Mouse (Mus musculus): Measurements from ENCODE around the gene Zfp709. TPM values are rescaled to one million over a fixed set of nuclear protein-coding genes. Genes with fewer than 3 reads are reported as not detected.
A peak's percentile ranks its signal among the peaks of the same experiment; 100 is the strongest.
"Not testable (repeated sequence)": the region's sequence is repeated elsewhere in the genome, so short reads cannot be mapped to it uniquely, and the experiment has no call there.

The Zfp709 gene
- total RNA-seq, 2 experiments from 2014 or later, result 4.8 to 6.9 TPM

- no peak for DNase-seq
These were observed 44.0 kb downstream of the Zfp709 start for GRCm38 (mm10) chr8:71925791-71926190.

DNA sequence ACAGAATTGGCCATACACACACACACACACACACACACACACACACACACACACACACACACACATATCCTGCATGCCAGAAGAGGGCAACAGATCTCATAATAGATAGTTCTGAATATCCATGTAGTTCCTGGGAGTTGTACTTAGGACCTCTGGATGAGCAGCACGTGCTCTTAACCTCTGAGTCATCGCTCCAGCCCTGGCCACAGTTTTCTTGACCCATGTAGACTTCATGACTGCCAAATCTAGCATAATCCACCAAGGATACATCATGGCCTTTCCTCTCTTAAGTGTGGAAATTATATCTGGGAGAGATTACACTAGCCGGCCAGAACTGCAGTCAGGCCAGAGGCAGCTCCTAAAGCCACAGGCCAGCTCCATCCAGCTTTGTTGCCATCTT lies 44.7 kb downstream of the Zfp709 start:
- DNase-seq, result peak; percentile 16 to 52

DNA sequence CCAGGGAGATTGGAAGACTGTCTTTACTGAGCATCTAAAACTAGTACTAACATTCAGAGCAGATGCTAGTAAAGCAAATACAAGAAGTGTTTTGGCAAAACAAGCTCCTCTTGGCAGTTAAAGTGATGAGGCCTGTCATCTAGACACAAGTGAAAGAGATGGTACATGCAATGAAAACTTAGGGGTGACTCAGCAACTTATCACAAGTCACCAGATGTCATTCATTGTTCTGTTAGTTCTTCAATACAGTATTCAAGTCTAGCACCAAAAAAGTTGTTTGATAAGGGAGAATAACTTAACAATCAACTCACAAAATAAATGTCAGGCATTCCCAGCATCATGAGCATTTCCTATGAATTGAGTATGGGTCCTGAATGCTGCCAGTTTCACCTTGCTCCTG lies 46.0 kb downstream of the Zfp709 start:
- DNase-seq, result no peak

GRCm38 (mm10) chr8:71938037-71938436 lies 56.2 kb downstream of the Zfp709 start:
- not testable (repeated sequence) for DNase-seq

DNA sequence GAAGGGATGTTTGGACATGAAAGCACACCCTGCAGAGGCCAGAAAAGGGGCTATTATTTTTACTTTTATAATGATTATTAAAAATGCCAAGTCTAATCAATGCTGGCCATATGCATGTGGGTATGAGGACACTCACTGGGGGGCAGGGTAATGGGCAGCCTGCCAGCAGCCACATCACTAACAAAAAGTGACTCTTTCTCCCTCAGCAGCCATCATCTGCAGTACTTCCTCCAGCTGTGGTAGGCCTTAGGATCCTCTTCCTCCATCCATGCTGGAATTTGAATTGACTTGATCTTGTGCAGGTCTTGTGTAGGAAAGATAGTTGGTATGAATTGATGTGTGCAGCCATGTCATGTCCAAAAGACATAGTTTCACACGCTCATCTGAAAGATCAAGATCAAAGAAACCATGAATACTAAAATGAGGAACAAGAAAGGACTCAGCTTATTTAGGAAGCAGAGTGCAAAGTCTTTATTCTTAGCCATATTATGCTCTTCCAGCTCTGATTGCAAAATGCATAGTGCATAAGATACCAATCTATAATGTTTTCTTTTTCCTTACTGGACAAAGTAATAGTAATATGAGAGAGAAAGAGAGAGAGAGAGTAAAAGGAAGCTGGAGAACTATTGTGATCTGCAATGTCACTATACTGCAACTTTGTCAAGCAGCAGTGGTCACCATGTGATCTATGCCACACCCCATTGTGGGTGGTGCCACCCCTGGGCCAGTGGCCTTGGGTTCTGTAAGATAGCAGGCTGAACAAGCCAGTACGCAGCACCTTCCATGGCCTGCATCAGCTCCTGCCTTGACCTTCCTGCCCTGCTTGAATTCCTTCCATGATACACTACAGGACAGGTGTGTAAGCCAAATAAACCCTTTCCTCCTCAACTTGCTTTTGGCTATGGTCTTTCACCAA lies 58.7 kb downstream of the Zfp709 start:
- no peak for DNase-seq

- no peak for DNase-seq
These were observed 60.0 kb downstream of the Zfp709 start for GRCm38 (mm10) chr8:71941776-71942175.

Other genes starting within 250 kb of the Zfp709 start
- gene Unc13a, start 210.3 kb upstream of the Zfp709 start, total RNA-seq (2021), result 1 to 10 TPM; 4.6 to 7.3 TPM
- 10 to 100 TPM; 11.3 to 13.0 TPM for gene Jak3, start 205.7 kb upstream of the Zfp709 start, total RNA-seq (2021)
- 1 to 10 TPM; 4.0 to 4.7 TPM for gene Insl3, start 192.8 kb upstream of the Zfp709 start, total RNA-seq (2021)
- 1 to 10 TPM; 4.0 to 4.5 TPM for gene B3gnt3, start 180.2 kb upstream of the Zfp709 start, total RNA-seq (2021)
- 1 to 10 TPM in 1 of 2 experiments, under 1 TPM in 1; 0.50 to 3.2 TPM for gene Fcho1, start 156.3 kb upstream of the Zfp709 start, total RNA-seq (2021)
- 1 to 10 TPM; 5.7 to 6.5 TPM for gene Zfp882, start 26.6 kb downstream of the Zfp709 start, total RNA-seq (2021)
- gene Zfp617, start 26.6 kb downstream of the Zfp709 start, total RNA-seq (2021), result 10 to 100 TPM; 31.8 to 35.7 TPM
- gene Zfp961, start 69.0 kb downstream of the Zfp709 start, total RNA-seq (2021), result 10 to 100 TPM; 16.0 to 23.1 TPM
- 1 to 10 TPM; 4.8 to 6.0 TPM for gene Cyp4f18, start 127.6 kb downstream of the Zfp709 start, total RNA-seq (2021)
- gene Olfr372, start 159.2 kb downstream of the Zfp709 start, total RNA-seq (2021), result not detected
- gene Olfr373, start 201.2 kb downstream of the Zfp709 start, total RNA-seq (2021), result not detected
- gene Olfr374, start 225.0 kb downstream of the Zfp709 start, total RNA-seq (2021), result not detected